Mouse (Mus musculus) megakaryocyte, embryonic 14.5 days (primary cell): ENCODE measurements around the gene Exoc4.

Source experiments
- FLI1 ChIP-seq: IDR thresholded peaks from 2 replicates; pipeline ENCODE4 v1.6.1; 2012; ENCODE audit warnings: low read length, inconsistent platforms, mixed read lengths
- GATA1 ChIP-seq: IDR thresholded peaks from 3 replicates; pipeline ENCODE4 v1.6.1; 2012; ENCODE audit warnings: mixed read lengths, low read length, inconsistent platforms, borderline replicate concordance

DNA sequence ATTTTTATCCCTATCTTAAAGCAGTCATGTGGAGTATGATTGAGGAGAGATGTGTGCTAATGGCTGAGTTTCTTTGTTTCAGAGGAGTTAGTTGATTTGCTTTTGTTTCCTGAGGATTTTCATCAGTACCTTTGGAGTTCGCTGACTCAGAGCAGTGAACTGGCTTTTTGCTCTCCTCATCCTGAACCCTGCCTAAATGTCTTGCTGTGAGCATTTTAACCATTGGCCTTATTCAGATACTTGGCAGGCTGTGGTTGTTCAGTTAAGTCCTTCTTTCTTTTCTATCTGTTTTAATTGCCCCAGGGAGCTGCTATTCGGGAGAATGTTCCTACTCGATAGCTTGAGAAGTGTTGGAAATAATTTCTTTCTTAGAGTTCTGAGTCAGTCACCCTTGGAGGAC lies 133.3 kb downstream of the Exoc4 start:
- TF ChIP-seq GATA1 (no peak), FLI1 (no peak)
